Mouse (Mus musculus) limb, embryonic 14.5 days (tissue): ENCODE results near the gene Reck. TPM values are rescaled to one million over a fixed set of nuclear protein-coding genes. Genes with fewer than 3 reads are reported as not detected.

ENCODE experiments used
- ATAC-seq: fragments of 200-750 bp; cut with Nextera tagmentation; 2 replicates; pipeline ENCODE4 v1.8.0; 2017; ENCODE audit warnings: low read depth, moderate number of reproducible peaks, moderate TSS enrichment; ENCODE audit not compliant: low FRiP score
- DNase-seq: peaks from one replicate; pipeline ENCODE4 v3.0.0-alpha.2; 2015; ENCODE audit warnings: low spot score
- H3K27ac ChIP-seq: fragments of 300-500 bp; sonication (generic); replicated peaks from 2 replicates; pipeline ENCODE4 v1.5.1; 2014; ENCODE audit warnings: low read depth, mild to moderate bottlenecking, low read length, moderate library complexity, mixed read lengths
- H3K27me3 ChIP-seq: fragments of 300-500 bp; sonication (generic); 2 replicates; pipeline ENCODE4 v1.6.1; 2014; ENCODE audit warnings: low read length, mixed read lengths; ENCODE audit not compliant: control insufficient read depth, insufficient read depth
- H3K36me3 ChIP-seq: fragments of 300-500 bp; sonication (generic); 2 replicates; pipeline ENCODE4 v1.6.1; 2014; ENCODE audit warnings: mild to moderate bottlenecking, low read length, moderate library complexity, mixed read lengths; ENCODE audit not compliant: control insufficient read depth, insufficient read depth
- H3K4me1 ChIP-seq: fragments of 300-500 bp; sonication (generic); 2 replicates; pipeline ENCODE4 v1.6.1; 2014; ENCODE audit warnings: antibody characterized with exemption, low read length, mixed read lengths; ENCODE audit not compliant: control insufficient read depth, insufficient read depth
- H3K4me2 ChIP-seq: fragments of 300-500 bp; sonication (generic); replicated peaks from 2 replicates; pipeline ENCODE4 v1.6.1; 2014; ENCODE audit warnings: low read depth, mild to moderate bottlenecking, low read length, moderate library complexity; ENCODE audit not compliant: severe bottlenecking
- H3K4me3 ChIP-seq: fragments of 300-500 bp; sonication (generic); replicated peaks from 2 replicates; pipeline ENCODE4 v1.5.1; 2014; ENCODE audit warnings: low read length
- H3K9ac ChIP-seq: fragments of 300-500 bp; sonication (generic); 2 replicates; pipeline ENCODE4 v1.6.1; 2014; ENCODE audit warnings: mild to moderate bottlenecking, low read depth, low read length, moderate library complexity; ENCODE audit not compliant: severe bottlenecking
- H3K9me3 ChIP-seq: fragments of 300-500 bp; sonication (generic); 2 replicates; pipeline ENCODE4 v1.6.1; 2016; ENCODE audit warnings: low read length; ENCODE audit not compliant: control insufficient read depth
- POLR2A ChIP-seq: fragments of 200-500 bp; IDR thresholded peaks from 2 replicates; pipeline ENCODE4 v1.8.0; 2012; ENCODE audit warnings: inconsistent platforms, mild to moderate bottlenecking, moderate library complexity, borderline replicate concordance; ENCODE audit not compliant: insufficient read depth, insufficient read length; ENCODE audit errors: extremely low read depth
- WGBS: fragments of 180-500 bp; shearing (Covaris S2); extraction: QIAGEN DNeasy Blood & Tissue Kit; methylation state at CpG from one replicate; pipeline ENCODE4 v1.1.7; 2014; 5-methylcytosine and 5-hydroxymethylcytosine counted together
- polyA plus RNA-seq, 2 experiments: library from polyadenylated mRNA; depleted of rRNA in 1 of 2; stranded (reverse) in 1 of 2; unstranded in 1 of 2; fragments of >200 nt; fragmentation: Nextera tagmentation in 1 of 2; extraction: Ambion mirVana in 1 of 2; gene quantifications; 2 replicates each; pipeline versions ENCODE4 v1.2.1 to v1.2.3; 2012 to 2014

The Reck gene
- polyA plus RNA-seq, 2 experiments = 50.0 to 66.2 TPM

- DNase-seq (no peak), ATAC-seq (no peak)
- no peaks in the 10 kb centered on the region for H3K27me3 ChIP-seq
- no peak overlapping the region for H3K27ac ChIP-seq
- 81% methylated on average over 6 of the region's 6 CpGs for WGBS
- no peaks in the 10 kb centered on the region for H3K9me3 ChIP-seq
- no peak overlapping the region for H3K9ac ChIP-seq
- H3K36me3 ChIP-seq = peaks cover 10% of the 10 kb centered on the region; the same call in 1 of the 2 replicates
- H3K4me2 ChIP-seq = no peak overlapping the region
- TF ChIP-seq POLR2A = no peak
- H3K4me3 ChIP-seq = no peak overlapping the region
- peaks cover 30% of the 10 kb centered on the region for H3K4me1 ChIP-seq
Observed at GRCm38 (mm10) chr4:43976223-43976740, 101.0 kb downstream of the Reck start.

- peak overlapping the region; percentile 35; the same call in 1 of the 2 replicates for H3K27ac ChIP-seq
- H3K9ac ChIP-seq = no peak overlapping the region
- DNase-seq = peak; percentile 61
Observed at GRCm38 (mm10) chr4:43978521-43979443, 103.5 kb downstream of the Reck start.

GRCm38 (mm10) chr4:43979746-43980145 is 104.4 kb downstream of the Reck start:
- ATAC-seq = no peak
- Histone ChIP-seq H3K4me2 (no peak overlapping the region), H3K4me3 (no peak overlapping the region), H3K27ac (no peak overlapping the region), H3K36me3 (0 out of 2 replicates have a peak, but pooled peaks cover 1% of the 10 kb centered on the region), H3K4me1 (peaks cover 27% of the 10 kb centered on the region), H3K27me3 (no peaks in the 10 kb centered on the region), H3K9me3 (no peaks in the 10 kb centered on the region), H3K9ac (no peak overlapping the region)
- peak; percentile 66 for DNase-seq
- WGBS = 69% methylated on average over 3 of the region's 3 CpGs
- no peak for TF ChIP-seq POLR2A

More at GRCm38 (mm10) chr4:43978521-43979443, 103.5 kb downstream of the Reck start:
- no peak overlapping the region for H3K4me2 ChIP-seq
- peak; percentile 82 for ATAC-seq
- H3K9me3 ChIP-seq = no peaks in the 10 kb centered on the region
- WGBS = 22% methylated on average over 17 of the region's 17 CpGs
- peaks cover 4% of the 10 kb centered on the region; the same call in 1 of the 2 replicates for H3K36me3 ChIP-seq
- peaks cover 27% of the 10 kb centered on the region for H3K4me1 ChIP-seq
- TF ChIP-seq POLR2A = no peak
- no peak overlapping the region for H3K4me3 ChIP-seq
- H3K27me3 ChIP-seq = no peaks in the 10 kb centered on the region

GRCm38 (mm10) chr4:43980236-43980635 is 104.9 kb downstream of the Reck start:
- WGBS = 77% methylated on average over 4 of the region's 4 CpGs
- TF ChIP-seq POLR2A = no peak
- H3K4me2 ChIP-seq = no peak overlapping the region
- no peak overlapping the region for H3K9ac ChIP-seq
- no peak overlapping the region for H3K27ac ChIP-seq
- DNase-seq (no peak), ATAC-seq (no peak)
- peaks cover 27% of the 10 kb centered on the region for H3K4me1 ChIP-seq
- no peaks in the 10 kb centered on the region for H3K27me3 ChIP-seq
- H3K36me3 ChIP-seq = no peaks in the 10 kb centered on the region
- no peak overlapping the region for H3K4me3 ChIP-seq
- H3K9me3 ChIP-seq = no peaks in the 10 kb centered on the region

- TF ChIP-seq POLR2A = no peak
- Histone ChIP-seq H3K36me3 (no peaks in the 10 kb centered on the region), H3K4me2 (no peak overlapping the region), H3K27ac (no peak overlapping the region), H3K4me3 (no peak overlapping the region), H3K9ac (no peak overlapping the region), H3K4me1 (peaks cover 27% of the 10 kb centered on the region), H3K27me3 (no peaks in the 10 kb centered on the region), H3K9me3 (no peaks in the 10 kb centered on the region)
- WGBS = 90% methylated on average over 6 of the region's 6 CpGs
- DNase-seq = no peak
- ATAC-seq = no peak
Observed at GRCm38 (mm10) chr4:43980846-43981245, 105.5 kb downstream of the Reck start.
